Mouse (Mus musculus) small intestine, adult 2 months (tissue): ENCODE measurements around the gene Pgbd5.

Experiments
- CTCF ChIP-seq: fragments of 200-500 bp; IDR thresholded peaks from 2 replicates; pipeline ENCODE4 v1.5.1; 2012; ENCODE audit warnings: low read depth, mild to moderate bottlenecking, control low read depth, inconsistent platforms, low read length, moderate library complexity, mixed read lengths; ENCODE audit not compliant: insufficient replicate concordance, insufficient read length; ENCODE audit errors: extremely low read depth
- POLR2A ChIP-seq: fragments of 200-500 bp; IDR thresholded peaks from 2 replicates; pipeline ENCODE4 v1.6.1; 2012; ENCODE audit warnings: low read depth, mild to moderate bottlenecking, control low read depth, inconsistent platforms, low read length, moderate library complexity

- no peak for TF ChIP-seq CTCF
- no peak for TF ChIP-seq POLR2A
Measured at GRCm38 (mm10) chr8:124323356-124323755, 116.1 kb downstream of the Pgbd5 start.
